Mouse (Mus musculus) left cerebral cortex, adult 8-10 months (tissue): ENCODE data around the gene H2-Oa. TPM values are rescaled to one million over a fixed set of nuclear protein-coding genes. Genes with fewer than 3 reads are reported as not detected.

Source experiments
- DNase-seq, 2 experiments: peaks; one replicate each; pipeline ENCODE4 v3.0.0; 2022; ENCODE audit warnings: low spot score in 2 of 2
- total RNA-seq, 4 experiments: library from RNA; stranded (reverse); gene quantifications; 2 replicates each; pipeline ENCODE4 v1.2.4; 2022

H2-Oa gene
- 1 to 10 TPM in 2 of 4 experiments, under 1 TPM in 1, not detected in 1; 0.44 to 2.2 (median 1.7) TPM for total RNA-seq

DNA sequence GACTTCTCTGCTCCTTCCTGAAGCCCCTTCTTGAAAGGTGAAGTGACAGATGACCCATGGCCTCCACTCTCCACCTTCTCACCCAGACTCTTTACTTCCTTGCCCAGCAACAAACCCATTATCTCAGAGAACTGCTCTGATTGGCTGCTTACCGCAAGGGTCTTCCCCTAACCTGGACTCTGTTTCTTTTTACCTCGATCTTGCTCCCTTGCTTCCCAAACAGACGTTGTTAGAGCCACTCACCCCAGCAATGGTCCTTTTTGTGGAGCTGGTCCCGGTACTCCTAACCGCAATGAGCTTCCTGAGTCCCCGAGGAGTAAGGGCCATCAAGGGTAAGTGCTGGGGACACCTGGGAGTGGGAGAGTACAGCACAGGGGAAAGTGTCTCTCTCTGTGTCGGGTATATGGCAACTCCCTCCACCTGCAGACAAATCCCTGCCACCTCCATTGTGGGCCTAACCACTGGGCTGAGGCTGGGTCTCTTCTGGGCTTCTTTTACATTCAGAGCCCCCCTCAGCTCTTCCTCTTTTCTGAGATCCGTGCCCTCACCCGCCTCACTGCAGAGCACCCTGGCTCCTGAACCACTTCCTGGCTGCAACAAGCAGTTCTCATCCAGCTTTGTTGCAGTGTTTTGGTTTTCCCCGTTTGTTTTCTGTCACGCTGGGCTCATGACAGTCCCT, at the start of gene H2-Oa:
H2-Oa (plus strand) TSS at position 144 of the 679 bp plus-strand sequence.
- DNase-seq = no peak

DNA sequence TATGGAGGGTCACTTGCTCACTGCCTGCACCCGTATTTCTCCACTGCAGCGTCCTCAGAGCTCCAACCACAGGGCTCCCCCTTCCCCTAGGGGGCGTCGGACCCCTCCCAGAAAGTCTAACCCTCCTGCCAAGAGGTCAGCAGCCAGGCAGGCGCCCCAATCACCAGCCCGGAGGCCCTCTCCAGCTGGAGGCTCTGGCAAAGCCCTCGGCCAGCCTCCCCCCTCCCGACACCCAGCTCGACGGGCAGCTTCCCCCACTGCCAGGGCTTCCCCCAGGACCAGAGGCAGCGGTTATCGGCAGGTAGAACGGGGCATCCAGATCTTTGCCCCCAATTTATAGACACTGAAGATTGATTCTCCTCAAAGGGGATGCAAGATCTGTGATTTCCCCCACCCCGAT, 46.2 kb upstream of the H2-Oa start:
- DNase-seq = no peak

DNA sequence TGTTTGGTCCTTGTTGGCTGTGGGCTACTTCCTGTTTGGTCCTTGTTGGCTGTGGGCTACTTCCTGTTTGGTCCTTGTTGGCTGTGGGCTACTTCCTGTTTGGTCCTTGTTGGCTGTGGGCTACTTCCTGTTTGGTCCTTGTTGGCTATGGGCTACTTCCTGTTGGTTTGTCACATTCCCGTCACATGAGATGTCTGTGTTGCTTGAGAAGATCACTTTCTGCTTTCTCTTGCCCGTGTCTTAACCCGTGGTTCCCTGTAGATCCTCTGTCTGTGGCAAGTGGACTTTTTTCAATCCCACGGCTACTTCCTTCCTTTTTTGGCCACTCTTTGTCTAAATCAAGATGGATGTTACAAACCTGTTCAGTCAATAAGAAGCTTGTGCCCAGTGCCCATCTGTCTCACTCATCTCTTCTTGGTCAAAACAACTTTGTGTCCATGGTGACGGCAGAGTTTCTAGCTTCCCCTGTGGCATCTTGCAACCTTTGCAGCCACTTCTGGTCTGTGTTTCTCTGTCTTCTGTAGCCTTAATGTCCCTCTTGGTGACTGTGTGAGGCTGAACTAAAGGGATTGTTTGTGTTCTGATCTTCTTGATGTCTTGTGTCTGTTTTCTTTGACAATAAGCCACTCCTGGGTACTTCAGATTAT, 44.6 kb upstream of the H2-Oa start:
- DNase-seq = no peak

DNA sequence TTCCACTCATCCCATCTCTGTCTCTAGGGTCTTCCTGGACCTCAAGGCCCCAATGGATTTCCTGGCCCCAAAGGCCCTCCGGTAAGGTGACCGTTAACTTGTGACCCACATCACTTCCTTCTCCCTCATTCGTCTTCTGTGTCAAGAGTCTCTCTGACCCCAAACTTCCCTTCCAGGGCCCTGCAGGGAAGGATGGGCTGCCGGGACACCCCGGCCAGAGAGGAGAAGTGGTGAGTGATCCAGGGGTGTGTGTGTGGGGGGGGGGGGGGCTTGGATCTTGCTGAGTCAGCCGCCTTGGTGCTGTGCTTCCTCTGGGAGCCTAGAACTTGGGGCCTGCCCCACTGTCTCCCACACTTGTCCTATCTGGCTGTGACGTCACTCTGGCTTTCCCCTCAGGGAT, 34.9 kb upstream of the H2-Oa start:
- DNase-seq = no peak

DNA sequence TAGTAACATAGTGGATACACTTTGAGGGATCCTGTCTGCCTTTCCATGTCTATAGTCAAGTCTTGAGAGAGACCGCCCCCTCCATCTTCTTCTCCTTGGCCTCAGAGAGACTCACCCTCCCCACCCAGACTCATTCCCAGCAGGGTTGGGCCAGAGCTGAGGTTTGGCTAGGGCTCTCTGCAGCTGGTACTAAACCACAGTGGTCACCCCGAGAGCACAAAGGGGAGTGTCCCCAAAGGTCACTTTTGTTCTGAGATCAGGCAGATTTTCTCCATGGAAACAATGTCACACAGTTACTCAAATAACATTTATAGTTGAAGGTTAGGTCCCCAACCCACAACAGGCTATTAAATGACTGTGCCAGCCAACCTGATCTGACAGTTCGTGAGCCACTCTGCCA, 23.3 kb upstream of the H2-Oa start:
- no peak for DNase-seq

DNA sequence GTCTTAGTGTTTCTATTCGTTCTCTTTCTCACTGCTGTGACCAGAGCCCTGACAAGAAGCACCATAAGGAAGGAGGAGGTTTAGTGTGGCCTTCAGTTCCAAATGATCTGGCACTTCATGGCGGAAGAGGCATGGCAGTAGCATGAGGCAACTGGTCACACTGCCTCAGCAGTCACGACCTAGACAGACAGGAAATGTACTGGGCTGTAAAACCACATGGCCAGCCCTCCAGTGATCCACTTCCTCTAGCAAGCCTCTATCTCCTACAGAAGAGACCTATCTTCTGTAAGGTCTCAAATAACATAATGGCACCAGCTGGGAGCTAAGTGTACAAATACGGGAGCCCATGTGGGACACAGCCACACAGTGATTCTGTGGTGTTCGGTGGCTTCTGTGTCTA, 20.0 kb upstream of the H2-Oa start:
- no peak for DNase-seq

DNA sequence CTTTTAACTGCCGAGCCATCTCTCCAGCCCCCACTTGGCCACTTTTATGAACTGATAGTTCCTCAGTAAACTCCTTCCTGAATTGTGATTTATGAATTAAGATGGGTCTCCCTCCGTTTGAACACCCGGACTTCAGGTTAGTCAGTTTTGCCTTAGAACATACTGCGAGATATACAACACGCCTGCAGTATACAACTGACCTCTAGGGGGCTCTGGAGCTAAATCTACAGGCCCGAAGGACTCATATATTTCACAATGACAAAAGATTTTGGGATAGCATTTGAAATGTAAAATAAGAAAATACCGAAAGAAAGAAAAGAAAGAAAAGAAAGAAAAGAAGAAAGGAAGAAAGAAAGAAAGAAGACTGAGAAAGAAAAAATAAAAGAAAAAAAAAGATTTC, 16.9 kb upstream of the H2-Oa start:
- DNase-seq = peak in 1 of 2 experiments; percentile 23

DNA sequence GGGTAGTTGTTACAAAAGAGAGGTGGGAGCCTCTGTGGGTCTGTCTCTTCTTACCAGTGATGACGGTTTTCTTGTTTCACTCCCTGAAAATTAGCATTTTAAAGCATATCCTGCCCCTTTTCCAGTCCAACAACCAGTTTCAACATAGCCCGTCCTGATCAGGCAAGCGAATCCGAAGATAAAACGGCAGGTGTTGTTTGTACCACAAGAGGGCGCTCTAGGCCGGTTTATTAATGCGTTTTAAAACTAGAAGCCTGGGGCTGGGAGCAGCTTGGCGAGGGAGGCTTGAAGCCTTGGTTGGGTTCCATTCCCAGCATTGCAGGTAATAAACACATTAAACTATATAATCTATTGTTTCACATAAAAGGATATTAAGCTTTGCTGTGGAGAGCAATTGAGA, 14.6 kb upstream of the H2-Oa start:
- peak in 1 of 2 experiments; percentile 37 for DNase-seq

DNA sequence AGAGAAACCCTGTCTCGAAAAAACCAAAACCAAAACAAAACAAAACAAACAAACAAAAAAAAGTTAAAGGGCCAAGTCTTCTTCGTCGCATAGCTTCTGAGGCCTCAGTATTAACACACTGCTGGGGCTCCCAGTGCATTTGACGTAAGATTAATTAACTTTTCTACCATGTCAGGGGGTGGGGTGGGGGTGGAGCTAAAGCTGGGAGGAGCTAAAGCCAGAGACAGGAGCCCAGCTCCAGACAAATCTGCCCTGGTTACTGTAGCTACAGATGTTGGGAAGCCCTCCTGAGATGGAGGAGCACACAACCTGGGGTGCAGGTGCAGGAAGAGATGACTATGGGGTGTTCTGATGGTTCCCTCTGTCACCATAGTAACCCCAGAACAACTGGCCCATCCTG, 14.0 kb upstream of the H2-Oa start:
- no peak for DNase-seq

DNA sequence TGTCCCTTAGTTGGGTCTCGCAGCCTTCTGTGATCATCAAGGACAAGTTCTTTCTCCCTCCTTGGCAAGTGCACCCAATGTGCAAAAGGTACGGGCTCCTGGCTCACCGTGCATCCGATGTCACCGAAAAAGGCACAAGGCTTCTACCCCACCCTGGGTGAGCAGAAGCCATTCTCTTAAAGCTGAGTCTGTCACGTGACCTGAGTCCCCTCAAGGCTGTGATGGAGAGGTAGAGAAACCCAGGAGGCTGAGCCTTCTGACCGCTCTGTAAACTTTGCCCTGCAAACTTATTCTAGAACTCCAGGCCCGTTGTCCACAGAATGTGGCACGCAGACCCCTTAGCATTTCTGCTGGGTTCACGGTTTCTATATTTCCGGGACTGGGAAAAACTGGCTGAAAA, 13.1 kb upstream of the H2-Oa start:
- no peak for DNase-seq

DNA sequence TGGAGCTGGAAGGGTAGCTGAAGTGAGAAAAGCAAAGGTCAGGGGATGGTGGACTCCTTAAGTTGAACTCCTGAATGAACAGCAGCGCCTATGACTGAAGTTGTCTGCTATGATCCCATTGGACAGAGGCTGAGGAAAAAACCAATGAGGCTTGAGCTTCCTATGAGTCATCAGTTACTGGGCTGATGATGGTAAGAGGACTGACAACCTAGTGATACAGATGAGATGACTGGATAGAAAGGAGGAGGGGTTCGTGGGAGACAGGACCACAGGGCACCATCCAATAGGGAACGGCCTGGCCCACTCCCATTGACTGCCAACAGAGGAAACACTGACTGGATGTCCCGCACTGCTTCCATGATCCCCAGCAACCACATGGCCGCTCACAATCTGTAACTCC, 12.5 kb upstream of the H2-Oa start:
- DNase-seq = peak in 1 of 2 experiments; percentile 22

DNA sequence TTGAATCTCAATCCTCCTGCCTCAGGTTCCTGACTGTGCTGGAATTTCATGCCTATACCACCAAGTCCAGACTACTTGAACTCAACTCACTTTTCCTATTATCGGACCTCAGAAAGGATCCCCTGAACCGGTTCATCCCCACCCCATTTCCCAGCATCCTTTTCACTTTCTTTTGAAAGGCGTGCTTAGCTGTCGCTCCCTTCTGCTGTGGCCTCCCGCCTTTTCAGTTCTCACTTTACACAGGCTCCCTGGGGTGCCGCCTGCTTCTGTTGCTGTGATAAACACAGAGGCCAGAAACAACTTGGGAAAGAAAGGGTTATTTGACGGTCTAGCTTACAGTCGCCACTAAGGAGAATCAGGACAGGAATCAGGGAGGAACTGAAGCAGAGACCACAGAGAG, 9.0 kb upstream of the H2-Oa start:
- DNase-seq = no peak

DNA sequence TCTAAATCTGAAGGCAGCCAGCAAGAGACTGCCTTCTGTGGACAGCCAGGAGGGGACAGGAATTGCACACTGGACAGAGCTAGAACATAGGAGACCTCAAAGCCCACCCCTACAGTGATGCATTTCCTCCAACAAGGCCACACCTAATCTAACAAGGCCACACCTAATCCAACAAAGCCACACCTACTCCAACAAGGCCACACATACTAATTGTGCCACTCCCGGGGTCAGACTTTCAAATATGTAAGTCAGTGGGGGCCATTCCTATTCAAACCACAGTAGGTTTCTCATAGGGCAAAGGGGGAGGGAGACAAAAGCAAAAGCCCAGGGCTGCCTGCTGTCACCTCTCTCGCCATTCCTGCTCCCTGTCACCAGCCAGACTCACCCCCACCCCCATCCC, 4.8 kb upstream of the H2-Oa start:
- DNase-seq = no peak

DNA sequence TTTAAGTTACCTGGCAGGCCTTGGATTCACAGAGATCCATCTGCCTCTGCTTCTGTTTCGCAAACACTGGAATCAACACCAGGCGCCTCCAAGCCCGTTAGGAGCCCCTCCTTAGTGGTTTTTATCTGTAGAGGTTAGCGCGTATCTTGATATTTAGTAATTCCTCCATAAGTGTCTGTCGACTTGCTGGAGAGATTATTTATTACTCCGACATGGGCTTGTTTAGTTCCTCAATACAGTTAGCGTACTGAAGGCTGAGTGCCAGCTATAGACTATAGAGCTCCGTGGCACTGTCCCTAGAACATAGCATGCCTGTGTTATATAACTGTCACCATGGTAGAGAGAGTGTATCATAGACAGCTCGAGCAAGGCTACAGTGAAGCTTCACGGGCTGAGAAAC, 4.0 kb upstream of the H2-Oa start:
- DNase-seq = no peak

DNA sequence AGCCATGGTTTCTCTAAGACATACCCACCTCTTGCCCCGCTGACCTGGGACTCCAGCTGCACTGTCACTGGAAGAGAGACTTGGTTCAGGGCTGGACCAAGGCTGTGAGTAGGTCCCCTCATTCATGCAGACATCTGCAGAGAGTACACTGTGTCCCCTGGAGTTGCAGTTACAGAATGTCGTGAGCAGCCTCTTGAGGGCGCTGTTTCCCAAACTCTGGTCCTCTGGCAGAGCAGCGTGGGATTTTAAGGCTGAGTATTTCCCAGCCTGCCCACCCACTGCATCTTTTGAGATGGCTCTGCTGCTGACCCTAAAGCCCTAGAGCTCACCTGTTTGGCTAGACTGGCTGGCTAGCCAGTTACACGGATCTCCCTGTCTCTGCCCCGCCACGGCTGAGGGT, 1.2 kb upstream of the H2-Oa start:
- no peak for DNase-seq

DNA sequence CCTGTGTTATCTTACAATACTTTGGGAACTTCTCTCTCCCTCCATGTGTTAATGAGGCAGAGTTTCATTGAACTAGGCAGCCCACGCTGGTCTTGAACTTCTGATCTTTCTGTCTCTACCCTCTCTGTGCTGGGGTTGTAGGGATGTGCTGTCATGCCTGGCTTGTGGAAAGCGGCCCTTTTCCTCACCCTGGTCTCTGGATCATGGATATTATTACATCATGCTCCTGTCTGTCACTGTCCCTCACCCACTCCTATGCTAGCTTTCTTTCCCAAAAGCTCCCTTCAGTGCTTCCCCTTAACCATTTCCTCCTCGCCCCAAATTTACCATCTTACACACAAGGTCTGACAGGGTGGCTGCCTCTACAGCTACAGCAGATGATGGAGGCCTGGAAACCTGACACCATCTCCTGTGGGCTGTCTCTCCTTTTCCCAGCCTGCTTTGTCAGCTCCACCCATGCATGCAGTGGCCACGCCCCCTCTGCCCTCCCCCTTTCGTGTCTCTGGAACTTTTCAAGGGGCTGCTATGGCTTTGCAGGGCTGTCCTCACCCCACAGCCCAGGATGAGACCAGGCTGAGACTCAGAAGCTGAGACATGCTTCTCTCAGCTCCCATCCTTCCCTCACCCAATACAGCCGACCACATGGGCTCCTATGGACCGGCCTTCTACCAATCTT, 1.2 kb downstream of the H2-Oa start:
- DNase-seq = no peak

DNA sequence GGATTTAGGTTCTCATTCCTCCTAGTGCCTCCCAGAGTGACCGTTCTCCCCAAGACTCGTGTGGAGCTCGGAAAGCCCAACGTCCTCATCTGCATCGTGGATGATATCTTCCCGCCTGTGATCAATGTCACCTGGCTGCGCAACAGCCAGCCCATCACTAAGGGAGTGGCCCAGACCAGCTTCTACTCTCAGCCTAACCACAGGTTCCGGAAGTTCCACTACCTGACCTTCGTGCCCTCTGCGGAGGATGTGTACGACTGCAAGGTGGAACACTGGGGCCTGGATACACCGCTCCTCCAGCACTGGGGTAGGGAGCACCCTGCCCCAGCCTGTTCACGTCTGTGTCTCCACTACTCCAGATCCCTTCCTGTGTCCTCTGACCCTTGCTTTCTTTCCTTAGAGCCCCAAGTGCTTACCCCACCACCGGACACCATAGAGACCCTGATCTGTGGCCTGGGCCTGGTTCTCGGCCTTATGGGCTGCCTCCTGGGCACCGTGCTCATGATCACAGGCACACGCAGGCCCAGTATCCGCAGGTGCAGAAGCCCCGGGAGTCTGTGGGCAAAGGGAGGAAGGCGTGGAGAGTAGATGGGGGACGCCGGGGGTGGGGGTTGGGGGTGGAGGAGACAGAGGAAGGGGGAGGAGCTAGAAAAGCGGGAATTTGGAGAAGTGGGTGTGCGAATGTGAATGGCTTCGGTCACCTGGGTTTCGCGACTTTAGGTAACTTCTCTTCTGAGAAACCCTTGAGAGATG, 2.3 kb downstream of the H2-Oa start:
- DNase-seq = no peak

DNA sequence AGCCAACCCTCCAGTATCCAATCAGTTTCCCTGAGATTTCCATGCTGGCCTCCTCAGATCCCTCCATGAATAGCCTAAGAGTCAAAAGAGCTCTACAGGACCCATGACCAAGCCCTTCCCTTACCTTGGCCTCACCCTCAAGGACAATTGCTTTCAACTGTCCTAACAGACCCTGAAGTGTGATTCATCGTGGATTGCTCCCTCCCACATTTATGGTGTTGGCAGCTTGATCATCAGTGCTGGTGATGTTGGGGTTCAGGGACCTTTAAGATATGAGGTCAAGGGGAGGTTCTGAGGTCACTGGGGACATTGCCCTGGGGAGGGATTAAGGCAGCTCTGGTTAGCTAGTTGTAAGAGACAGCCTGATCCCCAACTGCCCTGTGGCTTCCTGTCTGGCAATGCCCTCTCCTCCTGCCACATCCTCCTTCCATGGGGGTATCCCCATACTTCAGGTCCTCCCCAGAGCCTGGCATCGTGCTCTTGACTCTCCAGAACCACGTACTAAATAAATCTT, 4.4 kb downstream of the H2-Oa start:
- DNase-seq = no peak

DNA sequence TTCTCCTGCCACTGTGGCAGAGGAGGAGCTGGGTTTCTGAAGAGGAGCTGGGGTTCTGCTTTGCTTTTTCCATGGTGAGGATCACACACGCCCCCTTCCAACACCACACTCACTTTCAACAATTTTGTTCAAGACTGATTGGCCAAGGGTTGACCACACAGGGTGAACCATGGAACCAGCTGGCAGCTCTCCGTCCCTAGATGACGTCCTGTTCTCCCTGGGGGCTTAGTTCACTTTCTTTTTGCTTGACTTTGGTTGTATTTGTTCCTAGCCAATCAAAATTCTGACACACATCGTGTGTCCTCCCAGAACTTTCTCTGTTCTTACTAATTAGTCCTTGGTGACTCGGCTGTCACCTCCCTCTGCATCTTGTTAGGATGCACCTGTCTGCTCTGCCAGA, 5.1 kb downstream of the H2-Oa start:
- DNase-seq = no peak

DNA sequence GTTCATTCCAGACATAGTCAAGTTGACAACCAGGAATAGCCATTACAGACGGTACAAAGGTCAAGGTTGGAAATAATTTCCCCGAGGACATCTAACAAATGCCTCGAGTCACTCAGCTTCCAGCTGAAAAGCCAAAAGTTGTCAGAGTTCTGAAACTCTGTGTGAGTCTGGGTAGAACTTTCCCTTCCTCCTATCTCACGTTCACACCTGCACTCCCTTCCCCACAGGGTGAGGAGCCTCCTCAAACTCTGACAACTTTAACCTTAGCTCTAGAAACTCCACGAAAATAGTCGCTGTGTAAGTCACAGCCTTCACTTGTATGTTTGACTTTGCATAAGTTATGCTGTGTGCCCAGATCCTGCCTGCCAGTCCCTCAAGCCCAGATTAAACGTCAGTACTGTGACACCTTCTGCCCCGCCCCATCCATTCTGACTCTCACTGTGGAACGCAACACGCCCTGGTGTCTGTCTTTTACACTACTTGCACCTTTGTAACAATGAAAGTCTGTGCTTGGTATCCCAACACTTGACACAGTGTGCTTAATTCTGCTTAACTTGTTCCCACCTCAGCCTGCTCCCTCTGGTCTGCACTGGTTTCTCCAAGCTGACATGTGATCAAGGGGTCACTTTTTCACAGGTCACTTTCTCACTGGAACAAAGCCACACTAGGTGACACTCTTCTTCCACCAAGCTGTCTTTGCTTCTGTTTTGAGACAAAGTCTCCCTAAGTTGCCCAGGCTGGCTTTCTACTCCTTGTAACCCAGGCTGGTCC, 6.8 kb downstream of the H2-Oa start:
- DNase-seq = no peak

DNA sequence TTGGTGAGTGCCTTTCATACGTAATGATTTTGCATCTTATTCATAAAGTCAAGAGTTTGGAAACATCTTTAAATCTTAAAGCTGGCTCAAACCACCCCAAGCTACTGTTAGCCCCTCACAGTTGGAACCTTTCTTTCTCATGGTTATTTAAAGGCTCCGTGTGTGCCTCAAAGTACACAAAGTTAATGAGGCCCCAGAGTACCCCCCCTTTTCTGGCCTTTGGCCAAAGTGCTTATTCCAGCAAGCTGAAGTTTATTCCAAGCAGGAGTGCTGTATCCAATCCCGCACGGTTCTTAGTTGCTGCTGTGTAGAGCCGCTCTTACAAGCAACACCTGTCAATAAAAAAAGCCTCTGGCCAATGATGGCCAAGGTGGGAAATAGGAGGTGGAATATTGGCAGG, 7.4 kb downstream of the H2-Oa start:
- DNase-seq = no peak
